Mouse (Mus musculus): ENCODE measurements around the gene Doc2g. TPM values are rescaled to one million over a fixed set of nuclear protein-coding genes. Genes with fewer than 3 reads are reported as not detected.
"Not testable (repeated sequence)": the region's sequence is repeated elsewhere in the genome, so short reads cannot be mapped to it uniquely, and the experiment has no call there.

Gene Doc2g
- 15.8 and 19.9 TPM in 2 replicates for polyA plus RNA-seq (2012; rRNA removed)

- 100% methylated on average over 1 of the region's 1 CpGs for WGBS
- TF ChIP-seq POLR2A (IDR thresholded peaks at IDR 0.05; ENCODE audit: borderline replicate concordance, insufficient read depth, low read length) (no peak), CTCF (IDR thresholded peaks at IDR 0.05; ENCODE audit: borderline replicate concordance, insufficient read depth, low read depth, low read length) (no peak)
- DNase-seq: no peak
- Histone ChIP-seq H3K4me3 (replicated peaks; ENCODE audit: insufficient read depth, low read depth, low read length) (no peak within 1 kb of the TSS), H3K4me1 (ENCODE audit: control insufficient read depth, insufficient read depth, low read length) (peaks cover 9% of the 10 kb centered on the region; the same call in 1 of the 2 replicates), H3K27ac (ENCODE audit: insufficient read depth, low read length) (no peak within 1 kb of the TSS), H3K27me3 (ENCODE audit: control insufficient read depth, insufficient read depth, low read length) (no peaks in the 10 kb centered on the region)
These were observed at the start of gene Doc2g for GRCm38 (mm10) chr19:4003112-4003511. Gene Doc2g, plus strand, starts transcription at chr19:4003313.

- Histone ChIP-seq H3K4me1 (ENCODE audit: control insufficient read depth, insufficient read depth, low read length) (peaks cover 7% of the 10 kb centered on the region; the same call in 1 of the 2 replicates), H3K27ac (ENCODE audit: insufficient read depth, low read length) (no peak overlapping the region), H3K4me3 (replicated peaks; ENCODE audit: insufficient read depth, low read depth, low read length) (no peak overlapping the region), H3K27me3 (ENCODE audit: control insufficient read depth, insufficient read depth, low read length) (no peaks in the 10 kb centered on the region)
- 64% methylated on average over 3 of the region's 3 CpGs for WGBS
- no peak for DNase-seq
- TF ChIP-seq CTCF (IDR thresholded peaks at IDR 0.05; ENCODE audit: borderline replicate concordance, insufficient read depth, low read depth, low read length): no peak
- TF ChIP-seq POLR2A (IDR thresholded peaks at IDR 0.05; ENCODE audit: borderline replicate concordance, insufficient read depth, low read length): no peak
These were observed 48.1 kb upstream of the Doc2g start for GRCm38 (mm10) chr19:3955033-3955432.

- H3K4me3 ChIP-seq (replicated peaks; ENCODE audit: insufficient read depth, low read depth, low read length): no peak overlapping the region
- H3K27ac ChIP-seq (ENCODE audit: insufficient read depth, low read length): no peak overlapping the region
- WGBS: 12% methylated on average over 4 of the region's 4 CpGs
- DNase-seq: peak; percentile 21 to 27
- peaks cover 7% of the 10 kb centered on the region; the same call in 1 of the 2 replicates for H3K4me1 ChIP-seq (ENCODE audit: control insufficient read depth, insufficient read depth, low read length)
- no peaks in the 10 kb centered on the region for H3K27me3 ChIP-seq (ENCODE audit: control insufficient read depth, insufficient read depth, low read length)
- TF ChIP-seq CTCF (IDR thresholded peaks at IDR 0.05; ENCODE audit: borderline replicate concordance, insufficient read depth, low read depth, low read length) (no peak), POLR2A (IDR thresholded peaks at IDR 0.05; ENCODE audit: borderline replicate concordance, insufficient read depth, low read length) (no peak)
These were observed 47.3 kb upstream of the Doc2g start for GRCm38 (mm10) chr19:3955804-3956203.

GRCm38 (mm10) chr19:3957296-3958036, 45.6 kb upstream of the Doc2g start:
- not testable (repeated sequence) for H3K4me3 ChIP-seq (replicated peaks; ENCODE audit: insufficient read depth, low read depth, low read length); H3K4me1 ChIP-seq (ENCODE audit: control insufficient read depth, insufficient read depth, low read length); DNase-seq; H3K27me3 ChIP-seq (ENCODE audit: control insufficient read depth, insufficient read depth, low read length); H3K27ac ChIP-seq (ENCODE audit: insufficient read depth, low read length)
- WGBS: 72% methylated on average over 5 of the region's 5 CpGs

GRCm38 (mm10) chr19:3958470-3958869, 44.6 kb upstream of the Doc2g start, which contains the start of gene Aldh3b3:
Gene Aldh3b3, plus strand, starts transcription at chr19:3958645.
- WGBS: 41% methylated on average over 4 of the region's 4 CpGs
- H3K4me3 ChIP-seq (replicated peaks; ENCODE audit: insufficient read depth, low read depth, low read length): no peak within 1 kb of the TSS
- TF ChIP-seq CTCF (IDR thresholded peaks at IDR 0.05; ENCODE audit: borderline replicate concordance, insufficient read depth, low read depth, low read length) (no peak), POLR2A (IDR thresholded peaks at IDR 0.05; ENCODE audit: borderline replicate concordance, insufficient read depth, low read length) (no peak)
- DNase-seq: no peak
- no peaks in the 10 kb centered on the region for H3K27me3 ChIP-seq (ENCODE audit: control insufficient read depth, insufficient read depth, low read length)
- peaks cover 7% of the 10 kb centered on the region; the same call in 1 of the 2 replicates for H3K4me1 ChIP-seq (ENCODE audit: control insufficient read depth, insufficient read depth, low read length)
- H3K27ac ChIP-seq (ENCODE audit: insufficient read depth, low read length): no peak within 1 kb of the TSS

- DNase-seq: no peak
- Histone ChIP-seq H3K4me1 (ENCODE audit: control insufficient read depth, insufficient read depth, low read length) (peaks cover 7% of the 10 kb centered on the region; the same call in 1 of the 2 replicates), H3K27me3 (ENCODE audit: control insufficient read depth, insufficient read depth, low read length) (no peaks in the 10 kb centered on the region), H3K4me3 (replicated peaks; ENCODE audit: insufficient read depth, low read depth, low read length) (no peak overlapping the region), H3K27ac (ENCODE audit: insufficient read depth, low read length) (no peak overlapping the region)
- TF ChIP-seq CTCF (IDR thresholded peaks at IDR 0.05; ENCODE audit: borderline replicate concordance, insufficient read depth, low read depth, low read length) (no peak), POLR2A (IDR thresholded peaks at IDR 0.05; ENCODE audit: borderline replicate concordance, insufficient read depth, low read length) (no peak)
These were observed 44.1 kb upstream of the Doc2g start for GRCm38 (mm10) chr19:3959030-3959429.

GRCm38 (mm10) chr19:3960211-3960610, 42.9 kb upstream of the Doc2g start:
- 91% methylated on average over 5 of the region's 5 CpGs for WGBS
- TF ChIP-seq CTCF (IDR thresholded peaks at IDR 0.05; ENCODE audit: borderline replicate concordance, insufficient read depth, low read depth, low read length): no peak
- no peak for TF ChIP-seq POLR2A (IDR thresholded peaks at IDR 0.05; ENCODE audit: borderline replicate concordance, insufficient read depth, low read length)

GRCm38 (mm10) chr19:3961805-3962204, 41.3 kb upstream of the Doc2g start:
- not testable (repeated sequence) for H3K4me3 ChIP-seq (replicated peaks; ENCODE audit: insufficient read depth, low read depth, low read length); H3K27ac ChIP-seq (ENCODE audit: insufficient read depth, low read length); DNase-seq; H3K4me1 ChIP-seq (ENCODE audit: control insufficient read depth, insufficient read depth, low read length); H3K27me3 ChIP-seq (ENCODE audit: control insufficient read depth, insufficient read depth, low read length)
- 40% methylated on average over 6 of the region's 6 CpGs for WGBS

More at GRCm38 (mm10) chr19:3960211-3960610, 42.9 kb upstream of the Doc2g start:
- Histone ChIP-seq H3K4me3 (replicated peaks; ENCODE audit: insufficient read depth, low read depth, low read length) (no peak overlapping the region), H3K27me3 (ENCODE audit: control insufficient read depth, insufficient read depth, low read length) (no peaks in the 10 kb centered on the region), H3K4me1 (ENCODE audit: control insufficient read depth, insufficient read depth, low read length) (peaks cover 7% of the 10 kb centered on the region; the same call in 1 of the 2 replicates), H3K27ac (ENCODE audit: insufficient read depth, low read length) (no peak overlapping the region)
- DNase-seq: no peak
